Mouse (Mus musculus) A20 (cell line): Measurements from ENCODE around the gene Rnasel.

Experiments
- DNase-seq: peaks from one replicate; pipeline ENCODE4 v3.0.0-alpha.2; 2011; ENCODE audit warnings: low read depth, low spot score

Gene Rnasel

GRCm38 (mm10) chr1:153736096-153736495 lies 13.1 kb upstream of the Rnasel start:
- DNase-seq: no peak

DNA sequence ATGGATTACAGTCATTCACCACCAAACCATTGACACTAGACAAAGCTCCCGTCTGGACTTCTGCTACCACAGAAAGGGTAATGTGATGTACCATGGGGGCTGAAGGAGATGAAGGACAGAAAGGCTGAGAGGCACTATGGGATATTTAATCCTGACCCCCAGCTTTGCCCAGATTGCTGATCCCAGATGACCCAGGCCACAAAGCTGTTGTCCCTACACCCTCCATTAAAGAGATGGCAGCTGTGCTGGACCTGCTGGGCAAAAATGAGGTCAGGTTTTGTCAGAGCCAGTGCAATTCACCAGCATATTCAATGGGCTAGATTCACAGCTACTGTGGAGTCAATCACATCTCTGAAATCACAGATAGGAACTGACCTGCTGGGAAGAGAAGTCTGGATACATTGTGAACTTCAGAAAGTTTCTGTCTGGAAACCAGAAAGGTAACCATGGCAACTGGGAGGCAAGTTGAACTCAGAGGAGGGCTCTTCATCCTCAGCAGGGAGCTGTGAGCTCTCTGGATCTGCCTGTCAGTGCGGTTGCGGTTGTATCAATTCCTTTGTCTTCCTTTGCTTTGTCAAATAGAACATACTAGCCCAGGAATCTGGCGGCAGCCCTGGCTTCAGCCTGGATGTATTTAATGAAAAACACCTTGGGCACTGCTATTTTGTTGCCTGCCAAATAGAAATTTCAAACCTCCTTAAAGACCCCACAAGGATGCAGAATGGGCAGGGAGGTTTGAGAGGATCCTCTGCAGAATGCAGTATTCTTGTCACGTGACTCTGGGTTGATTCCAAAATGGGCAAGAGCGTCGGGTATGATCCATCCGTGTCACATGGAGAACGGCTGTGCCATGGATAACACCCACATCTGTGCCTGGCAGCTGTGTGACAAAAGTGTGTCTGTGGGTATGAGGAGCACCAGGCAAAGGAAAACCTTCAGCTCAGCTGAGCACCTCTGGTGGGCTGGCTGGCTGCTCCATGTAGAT lies 11.8 kb upstream of the Rnasel start:
- no peak for DNase-seq

DNA sequence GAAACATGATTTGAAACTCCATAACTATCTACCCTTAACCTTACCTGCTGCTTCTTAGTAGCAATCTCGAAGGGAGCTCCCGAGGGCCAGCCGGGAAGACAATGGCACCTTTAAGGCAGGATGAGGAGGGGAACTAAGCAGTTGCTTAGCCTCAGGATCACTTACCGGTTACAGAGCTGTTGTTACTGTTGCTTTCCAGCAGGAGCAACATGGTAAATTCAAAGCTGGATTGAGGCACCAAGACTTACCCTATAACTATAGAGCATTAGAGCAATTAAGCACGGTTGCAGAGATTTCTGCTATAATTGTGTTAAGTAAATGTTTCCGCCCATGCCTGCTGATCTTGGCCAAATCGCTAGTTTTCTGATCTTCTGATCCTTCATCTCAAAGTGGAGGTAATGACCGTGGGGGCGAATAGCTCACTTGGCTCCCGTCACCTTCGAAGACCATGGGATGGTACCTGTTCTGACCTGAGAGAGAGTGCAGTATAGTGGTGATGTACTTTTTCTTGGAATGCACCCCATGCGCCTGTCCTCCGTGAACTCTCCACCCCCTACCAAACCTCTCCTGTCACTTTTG lies 9.7 kb upstream of the Rnasel start:
- no peak for DNase-seq

DNA sequence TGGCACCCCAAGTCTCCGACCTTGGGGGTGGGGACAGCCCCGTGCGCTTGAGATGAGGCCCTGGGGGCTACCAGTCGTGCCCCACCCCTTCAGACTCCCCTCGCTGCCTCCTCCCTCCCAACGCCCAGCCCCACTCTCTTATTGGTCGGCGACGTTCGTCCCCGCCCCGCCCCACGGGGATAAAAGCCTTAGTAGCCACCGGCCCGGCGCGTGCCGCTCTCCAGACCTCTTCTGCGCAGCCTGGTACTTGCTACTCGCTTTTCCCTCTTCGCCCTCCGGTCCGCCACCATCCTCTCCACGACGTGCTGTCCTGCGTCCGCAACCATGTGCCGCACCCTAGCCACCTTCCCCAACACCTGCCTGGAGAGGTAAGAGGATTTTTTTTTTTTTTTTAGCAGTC lies 9.1 kb upstream of the Rnasel start, which contains the start of gene Rgs16:
TSS of gene Rgs16 (plus strand) at position 205 of the 400 bp plus-strand sequence.
- DNase-seq: no peak

DNA sequence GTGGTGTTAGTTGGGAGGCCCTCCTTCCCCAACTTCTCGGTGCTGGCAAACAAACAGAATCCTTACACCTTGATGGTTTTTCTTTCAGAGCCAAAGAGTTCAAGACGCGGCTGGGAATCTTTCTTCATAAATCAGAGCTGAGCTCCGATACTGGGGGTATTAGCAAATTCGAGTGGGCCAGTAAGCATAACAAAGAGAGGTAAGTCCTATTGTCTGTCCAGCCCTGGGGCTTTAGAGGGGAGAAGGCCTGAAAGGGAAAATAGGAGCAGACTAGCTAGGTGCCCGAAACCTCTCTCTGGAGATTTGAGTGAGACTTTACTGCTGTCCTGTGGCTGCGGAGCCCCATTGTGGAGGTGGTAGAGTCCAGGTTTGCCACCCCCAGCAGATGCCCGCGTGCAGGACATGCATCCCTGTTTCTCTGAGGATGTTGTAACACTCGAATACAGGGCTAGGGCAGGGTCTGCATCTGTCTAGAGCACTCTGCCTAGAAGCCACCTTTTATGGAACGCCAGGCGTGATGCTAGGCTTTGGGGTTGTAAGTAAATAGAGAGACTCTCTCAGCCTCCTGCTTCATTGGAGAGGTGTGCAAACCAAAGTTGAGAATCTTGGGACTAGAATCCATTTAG lies 8.3 kb upstream of the Rnasel start:
- no peak for DNase-seq

DNA sequence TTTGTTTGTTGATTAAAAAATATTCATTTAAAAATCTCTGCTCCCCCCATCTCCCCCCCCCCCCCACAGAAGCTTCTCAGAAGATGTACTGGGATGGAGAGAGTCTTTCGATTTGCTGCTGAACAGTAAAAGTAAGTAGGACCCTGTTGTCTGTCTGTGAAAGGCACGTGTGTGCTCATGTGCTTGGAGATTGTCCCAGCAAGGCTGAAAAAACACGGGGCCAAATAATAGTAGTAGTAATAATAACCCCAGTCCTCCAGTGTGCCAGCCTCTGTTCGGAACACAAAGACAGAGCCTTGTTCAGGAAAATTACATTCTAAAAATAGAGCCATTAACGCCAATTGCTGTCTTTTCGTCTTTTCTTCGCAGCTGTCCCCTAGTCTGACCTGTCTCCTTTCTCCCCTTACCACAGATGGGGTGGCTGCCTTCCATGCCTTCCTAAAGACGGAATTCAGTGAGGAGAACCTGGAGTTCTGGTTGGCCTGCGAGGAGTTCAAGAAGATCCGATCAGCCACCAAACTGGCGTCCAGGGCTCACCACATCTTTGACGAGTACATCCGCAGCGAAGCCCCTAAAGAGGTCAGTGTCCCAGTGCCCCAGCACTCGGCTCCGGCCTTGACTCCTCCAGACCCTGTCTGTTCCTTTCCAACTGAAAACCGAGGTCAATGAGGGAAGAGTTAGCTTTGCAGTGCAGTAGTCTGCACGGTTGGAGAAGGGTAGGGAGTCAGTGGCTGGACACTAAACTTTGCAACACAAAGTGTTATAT lies 7.5 kb upstream of the Rnasel start:
- DNase-seq: no peak

DNA sequence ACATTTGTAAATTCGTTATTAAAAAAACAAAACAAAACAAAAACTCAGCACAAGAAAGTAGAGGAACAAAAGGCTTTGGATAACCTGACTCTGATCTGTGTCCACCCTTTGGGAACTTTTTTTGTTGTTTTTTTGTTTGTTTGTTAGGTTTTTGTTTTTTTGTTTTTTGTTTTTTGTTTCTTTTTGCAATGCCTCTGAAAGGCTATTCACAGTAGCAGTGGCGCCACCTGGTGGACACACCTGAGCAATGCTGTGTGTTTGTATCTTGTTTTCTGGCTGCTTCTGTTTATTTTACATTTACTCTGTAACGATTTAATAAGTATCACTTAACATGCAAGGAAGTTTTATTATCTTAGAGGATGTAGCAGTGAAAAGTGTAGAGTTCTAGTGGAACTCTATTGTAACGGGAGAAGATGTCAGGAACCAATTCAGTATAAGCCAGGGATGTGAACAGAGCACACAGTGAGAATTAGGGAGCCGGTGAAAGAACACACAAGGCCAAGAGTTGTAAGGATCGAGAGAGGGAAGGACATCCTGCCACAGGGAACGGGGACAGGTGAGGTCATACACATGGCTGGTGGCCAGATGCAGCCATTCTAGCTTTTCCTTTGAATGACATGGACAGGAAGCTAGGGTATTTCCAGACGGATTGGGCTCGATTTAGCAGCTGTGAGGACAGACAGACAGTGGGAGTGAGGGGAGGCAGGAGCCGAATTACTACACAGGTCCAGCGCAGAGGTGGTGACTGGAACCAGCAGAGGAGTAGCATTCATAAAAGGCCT lies 6.7 kb upstream of the Rnasel start:
- DNase-seq: peak; percentile 87

DNA sequence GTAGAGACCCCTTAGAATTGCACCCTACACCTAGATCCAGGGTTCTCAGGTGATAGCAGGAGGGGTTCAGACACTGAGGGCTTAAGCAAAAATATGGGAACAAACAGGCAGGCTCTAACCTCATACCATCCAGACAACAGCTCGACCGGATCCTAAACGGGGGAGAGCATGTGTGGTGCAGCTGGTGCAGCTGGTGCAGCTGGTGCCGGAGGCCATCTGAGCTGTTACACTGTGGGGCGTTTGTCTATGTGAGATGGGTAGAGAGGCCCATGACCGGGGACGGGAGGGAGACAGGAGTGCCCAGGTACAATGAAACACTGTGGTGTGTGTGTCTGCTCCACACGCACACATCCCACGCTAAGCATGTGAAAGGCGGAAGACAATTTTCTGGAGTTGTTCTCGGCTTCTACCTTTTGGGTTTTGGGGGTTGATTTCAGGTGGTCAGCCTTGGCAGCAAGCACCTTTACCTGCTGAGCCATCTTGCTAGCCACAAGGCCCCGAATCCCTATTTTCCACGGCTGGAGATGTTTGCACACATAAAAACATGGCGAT lies 3.0 kb upstream of the Rnasel start:
- DNase-seq: peak; percentile 81

- DNase-seq: peak; percentile 82
These were observed 2.5 kb upstream of the Rnasel start for GRCm38 (mm10) chr1:153746728-153747127.

- DNase-seq: no peak
These were observed 1.2 kb upstream of the Rnasel start for GRCm38 (mm10) chr1:153747861-153748530.

- DNase-seq: no peak
These were observed 677 bp upstream of the Rnasel start for GRCm38 (mm10) chr1:153748549-153748948.

DNA sequence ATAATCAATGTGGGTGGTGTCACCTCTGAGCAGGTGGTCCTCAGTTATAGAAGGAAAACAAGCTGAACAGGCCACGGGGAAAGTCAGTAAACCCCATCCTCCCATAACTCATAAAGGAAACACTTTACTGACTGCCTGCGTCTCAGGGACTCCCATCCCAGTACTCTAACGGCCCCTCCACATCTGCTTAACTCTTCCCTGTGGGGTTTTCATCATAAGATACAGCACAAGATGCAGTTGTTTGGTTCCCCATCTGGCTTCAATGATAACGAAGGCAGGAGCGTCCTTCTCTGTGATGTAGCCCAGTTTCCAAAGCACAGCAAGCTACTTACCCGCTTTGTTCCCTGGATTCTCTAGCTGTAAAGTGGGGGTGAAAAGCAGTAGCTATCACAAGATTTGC lies 828 bp downstream of the Rnasel start:
- DNase-seq: no peak

GRCm38 (mm10) chr1:153751763-153752301 lies 2.6 kb downstream of the Rnasel start:
- DNase-seq: no peak

DNA sequence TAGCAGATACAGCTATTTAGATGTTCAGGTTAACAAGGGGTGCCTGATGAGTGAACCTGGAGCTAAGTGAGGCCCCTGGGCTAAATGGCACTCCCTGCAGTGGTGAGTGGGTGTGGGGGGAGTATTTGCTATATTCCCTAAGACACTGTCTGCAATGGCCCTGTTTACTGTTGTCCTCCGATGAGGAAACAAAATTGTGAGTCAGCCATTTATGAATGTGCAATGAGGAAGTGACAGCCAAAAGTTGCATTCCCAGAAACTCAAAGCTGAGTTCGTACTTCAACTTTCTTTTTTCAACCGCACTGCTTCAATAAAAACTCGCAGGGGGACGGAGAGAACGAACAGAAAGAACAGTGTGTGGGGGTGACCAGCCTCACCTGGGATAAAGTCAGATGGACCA lies 3.3 kb downstream of the Rnasel start:
- peak; percentile 40 for DNase-seq

- DNase-seq: no peak
These were observed 4.7 kb downstream of the Rnasel start for GRCm38 (mm10) chr1:153753725-153754464.

DNA sequence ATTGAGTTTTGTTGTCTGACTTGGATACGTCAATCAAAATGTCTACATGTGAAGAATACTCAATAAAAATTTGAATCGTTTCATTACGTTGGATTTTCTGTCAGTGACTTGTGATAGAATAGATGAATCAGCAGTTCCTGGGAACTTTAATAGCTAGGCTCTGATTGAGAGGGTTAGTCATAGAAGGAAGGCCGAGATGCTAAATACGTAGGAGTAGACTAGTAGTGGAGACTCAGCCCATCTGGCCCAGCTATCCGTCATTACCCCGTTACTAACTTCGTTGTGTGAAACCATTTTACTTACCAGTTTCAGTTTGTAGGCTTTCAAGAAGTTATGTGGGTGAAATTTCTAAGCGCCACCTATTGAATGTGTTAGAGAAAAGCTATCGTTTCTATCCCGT lies 14.9 kb downstream of the Rnasel start:
- DNase-seq: peak; percentile 47

- no peak for DNase-seq
These were observed 17.1 kb downstream of the Rnasel start for GRCm38 (mm10) chr1:153766298-153766697.

- DNase-seq: no peak
These were observed 18.1 kb downstream of the Rnasel start for GRCm38 (mm10) chr1:153767281-153767680.

DNA sequence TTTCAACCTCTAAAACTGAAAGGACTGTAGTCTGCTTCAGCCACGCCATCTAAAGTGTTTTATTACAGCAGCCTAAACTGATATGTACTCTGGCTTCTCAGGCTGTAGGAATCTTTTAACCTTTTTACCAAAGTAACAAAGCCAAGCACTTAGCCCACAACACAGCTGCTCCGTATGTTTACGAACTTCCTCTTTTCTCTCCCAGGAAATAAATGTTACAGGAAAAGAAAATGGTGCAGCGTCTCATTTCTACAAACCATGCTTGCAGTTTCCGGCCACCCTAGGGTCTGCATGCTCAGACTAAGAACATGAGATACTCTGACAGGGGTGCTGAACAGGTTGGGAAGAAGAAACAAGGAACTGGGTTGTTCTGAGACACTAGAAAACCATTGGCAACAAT lies 19.2 kb downstream of the Rnasel start:
- DNase-seq: peak; percentile 26
